Mouse (Mus musculus) kidney, adult 9 months (tissue): ENCODE measurements around the gene Omp.
A peak's percentile ranks its signal among the peaks of the same experiment; 100 is the strongest.
"Not testable (repeated sequence)": the region's sequence is repeated elsewhere in the genome, so short reads cannot be mapped to it uniquely, and the experiment has no call there.

Experiments
- DNase-seq: peaks from one replicate; pipeline ENCODE4 v3.0.0; 2022

Omp gene

DNA sequence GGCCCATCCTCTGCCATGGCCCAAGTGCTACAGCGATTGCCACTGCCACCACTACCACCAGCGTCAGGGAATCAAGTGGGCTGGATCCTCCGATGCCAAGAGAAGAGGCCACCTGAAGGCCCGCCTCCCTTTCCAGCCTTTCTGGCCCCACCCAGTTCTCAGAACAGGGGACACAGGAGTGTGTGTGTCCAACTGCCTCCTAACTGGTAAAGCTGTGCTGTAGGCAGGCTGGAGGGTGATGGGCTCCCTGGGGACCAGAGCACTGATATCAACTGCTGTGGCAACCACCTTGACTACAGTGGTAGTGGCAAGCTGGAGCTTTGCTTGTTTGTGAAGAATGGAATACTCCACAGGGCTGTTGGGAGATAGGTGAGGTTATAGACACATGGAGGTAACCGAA is at the start of gene Omp:
Gene Omp (minus strand): TSS at position 101 of the 400 bp plus-strand sequence.
- no peak for DNase-seq

DNA sequence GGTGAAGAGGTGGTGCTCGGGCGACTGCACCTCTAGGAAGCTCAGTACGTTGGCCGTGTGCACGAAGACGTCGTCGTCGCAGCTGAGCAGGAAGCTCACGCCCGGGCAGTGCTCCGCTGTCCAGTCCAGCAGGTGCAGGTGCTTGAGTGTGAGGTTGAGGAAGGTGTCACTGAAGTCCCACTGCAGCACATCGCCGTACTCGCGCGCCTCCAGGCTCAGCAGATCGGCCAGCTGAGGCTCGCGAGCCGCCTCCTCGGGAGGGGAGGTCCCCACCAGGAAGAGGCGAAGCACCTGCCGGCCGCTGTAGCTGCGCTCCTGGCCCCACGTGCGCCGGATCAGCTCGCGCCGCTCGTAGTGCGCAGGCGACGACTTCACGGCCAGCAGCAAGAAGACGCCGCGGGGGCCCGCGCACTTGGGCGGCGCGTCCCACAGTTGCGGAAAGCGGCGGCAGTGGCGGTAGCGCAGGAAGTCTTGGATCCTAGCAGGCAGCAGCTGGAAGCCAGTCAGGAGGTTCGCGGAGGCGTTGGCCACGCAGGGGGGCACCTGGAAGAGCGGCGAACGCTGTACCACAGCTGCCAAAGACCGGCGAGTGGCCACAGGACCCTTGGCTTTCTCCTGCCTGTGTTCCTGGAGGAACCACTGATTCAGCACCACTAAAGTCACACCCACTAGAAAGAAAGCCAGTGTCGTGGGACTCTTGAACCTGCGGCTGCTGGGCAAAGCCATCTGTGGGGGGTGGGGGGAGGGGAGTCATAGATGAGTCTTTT is 48.9 kb upstream of the Omp start:
- DNase-seq: no peak

DNA sequence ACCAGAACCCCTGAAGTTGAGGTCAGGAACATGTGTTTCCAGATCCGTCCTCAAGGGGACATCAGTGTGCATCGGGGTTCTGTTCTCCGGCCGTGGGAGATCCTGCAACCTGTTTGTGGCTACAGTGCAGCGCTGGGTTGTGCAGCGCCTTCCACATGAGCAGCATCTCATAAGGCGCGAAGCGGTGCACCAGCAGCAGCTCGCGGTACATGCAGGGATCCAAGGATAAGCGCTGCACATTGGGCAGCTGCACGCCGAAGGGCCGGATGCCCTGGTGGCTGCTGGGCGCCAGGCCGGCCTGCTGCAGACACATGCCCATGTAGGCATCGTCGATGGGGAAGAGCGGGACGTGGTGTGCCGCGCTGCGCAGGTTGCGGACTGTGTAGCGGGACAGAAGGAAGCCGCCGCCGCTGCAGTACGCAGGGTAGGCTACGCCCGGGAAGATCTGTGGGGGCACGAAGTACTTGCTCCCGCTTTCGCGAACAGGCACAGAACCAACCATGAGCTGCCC is 48.3 kb upstream of the Omp start:
- DNase-seq: no peak

DNA sequence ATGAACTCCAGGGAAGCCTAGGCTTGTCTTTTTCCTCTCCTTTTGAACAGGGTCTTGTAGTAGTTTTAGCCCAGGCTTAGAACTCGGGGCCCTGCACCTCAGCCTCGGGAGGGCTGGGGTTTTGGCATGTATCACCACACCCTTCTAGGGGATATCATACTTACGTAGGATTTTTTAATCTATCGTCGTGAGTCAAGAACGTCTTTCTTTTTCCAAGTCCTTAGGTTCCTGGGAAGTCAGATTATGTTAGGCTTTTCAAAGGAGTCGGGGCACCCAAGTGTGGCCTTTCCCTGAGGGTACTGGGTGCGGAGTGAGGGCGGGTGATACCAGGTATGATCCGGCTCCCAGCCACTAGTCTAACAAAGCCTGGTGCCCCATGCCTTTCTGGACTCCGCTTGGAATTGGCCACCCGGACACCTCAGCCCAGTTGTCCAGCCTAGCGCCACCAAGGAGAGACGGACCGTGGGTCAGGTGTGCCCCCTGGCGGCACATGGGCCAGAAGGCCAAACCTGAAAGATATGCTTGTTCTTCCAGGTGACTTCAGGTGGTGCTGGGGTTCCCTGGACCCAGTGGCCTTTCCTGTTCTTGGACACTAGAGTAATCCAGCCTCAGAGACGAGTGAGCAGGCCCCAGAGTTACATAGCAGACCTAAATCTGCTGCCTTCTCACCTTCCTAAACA is 46.4 kb upstream of the Omp start:
- peak; percentile 55 for DNase-seq

DNA sequence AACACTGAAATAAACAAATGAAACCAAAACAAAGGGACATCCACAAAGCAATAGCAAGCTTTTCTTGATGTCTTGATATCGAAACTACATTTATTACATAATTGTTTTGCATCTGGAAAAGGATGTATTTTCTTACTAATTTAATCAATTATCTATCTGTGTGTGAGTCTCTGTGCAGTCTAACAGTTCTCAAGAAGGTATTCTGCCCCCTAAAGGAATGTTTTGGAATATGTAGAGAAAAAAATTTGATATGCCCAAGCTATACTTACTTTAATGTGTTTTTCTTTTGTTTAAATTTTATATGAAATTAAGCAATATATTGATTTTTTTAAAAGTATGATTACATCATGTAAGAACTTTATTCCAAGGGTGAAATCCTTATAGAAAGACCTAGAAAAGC is 45.3 kb upstream of the Omp start:
- DNase-seq: no peak

DNA sequence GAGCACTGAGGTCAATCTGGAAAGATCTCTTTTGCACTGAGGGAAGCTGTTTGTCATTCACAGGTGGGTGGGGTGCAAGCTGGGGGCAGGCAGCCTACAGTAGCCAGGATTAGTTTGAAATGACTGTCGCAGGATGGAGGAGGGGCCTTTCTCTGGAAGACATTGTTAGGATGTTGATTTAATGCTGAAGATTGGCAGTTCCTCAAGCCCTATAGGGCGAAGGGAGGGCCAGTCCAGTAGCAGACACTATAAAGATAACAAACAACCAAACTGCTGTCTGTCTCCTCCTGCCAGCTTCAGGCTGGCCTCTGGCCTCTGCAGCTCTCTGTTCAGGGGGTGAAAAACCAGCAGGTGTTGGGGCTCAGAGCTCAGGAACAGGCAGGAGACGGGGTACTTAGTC is 44.4 kb upstream of the Omp start:
- DNase-seq: no peak

DNA sequence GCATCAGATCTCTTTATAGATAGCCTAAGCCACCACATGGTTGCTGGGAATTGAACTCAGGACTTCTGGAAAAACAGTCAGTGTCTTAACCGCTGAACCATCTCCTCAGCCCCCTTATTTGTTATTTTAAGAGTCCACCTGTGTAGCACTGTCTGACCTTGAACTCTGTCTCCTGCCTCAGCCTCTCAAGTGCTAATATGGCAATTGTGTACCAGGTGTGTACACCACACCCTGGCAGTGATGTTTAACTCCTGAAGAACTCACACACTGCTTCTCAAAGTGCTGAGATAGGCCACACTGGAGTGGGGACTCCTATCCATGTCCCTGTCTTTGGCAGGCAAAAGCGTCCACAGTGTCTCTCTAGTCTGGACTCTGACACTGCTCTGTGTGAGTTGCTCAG is 43.4 kb upstream of the Omp start:
- no peak for DNase-seq

DNA sequence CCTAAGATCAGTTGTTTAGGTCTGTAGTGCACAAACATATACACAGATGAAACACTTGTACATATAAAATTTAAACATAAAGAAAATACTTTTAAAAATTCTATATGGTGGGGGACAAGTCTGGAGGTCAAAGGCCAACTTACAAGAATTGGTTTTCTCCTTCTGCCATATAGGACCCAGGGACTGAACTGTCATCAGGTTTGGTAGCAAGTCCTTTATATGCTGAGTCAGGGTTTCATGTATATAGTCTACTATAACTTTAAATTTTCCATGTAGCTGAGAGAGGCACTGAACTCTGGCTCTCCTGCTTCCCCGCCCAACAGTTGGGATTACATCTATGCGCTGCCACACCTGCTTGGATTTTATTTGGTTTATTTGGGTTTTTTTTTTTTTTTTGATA is 42.9 kb upstream of the Omp start:
- no peak for DNase-seq

DNA sequence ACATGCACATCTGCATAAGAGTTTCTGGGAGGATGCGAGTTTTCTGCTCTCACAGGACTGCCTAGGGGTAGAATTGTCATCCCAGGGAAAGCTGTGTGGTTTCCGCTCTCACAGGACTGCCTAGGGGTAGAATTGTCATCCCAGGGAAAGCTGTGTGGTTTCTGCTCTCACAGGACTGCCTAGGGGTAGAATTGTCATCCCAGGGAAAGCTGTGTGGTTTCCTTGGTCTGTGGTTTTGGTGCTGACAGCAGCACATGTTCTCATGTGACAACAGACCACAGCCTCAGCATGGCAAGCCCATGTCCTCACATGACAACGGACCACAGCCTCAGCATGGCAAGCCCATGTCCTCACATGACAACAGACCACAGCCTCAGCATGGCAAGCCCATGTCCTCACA is 42.0 kb upstream of the Omp start:
- DNase-seq: not testable (repeated sequence)

DNA sequence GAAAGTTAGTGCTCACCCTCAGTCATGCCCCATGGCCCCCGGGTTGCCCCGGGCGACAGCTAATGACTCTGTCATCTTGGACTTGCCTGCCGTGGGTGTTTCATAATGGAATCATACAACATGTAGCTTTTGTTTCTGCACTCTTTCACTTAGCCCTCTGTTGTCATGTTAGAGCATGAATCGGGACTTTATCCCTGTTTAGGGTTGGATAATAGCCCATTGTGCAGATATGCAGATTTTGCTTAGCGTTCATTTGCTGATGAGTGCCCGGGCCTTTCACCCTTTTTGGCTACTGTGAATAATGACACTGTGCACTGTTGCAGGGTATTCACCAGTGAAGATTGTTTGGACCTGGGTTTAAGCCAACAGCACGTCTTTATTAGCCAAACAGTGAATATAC is 41.3 kb upstream of the Omp start:
- no peak for DNase-seq

DNA sequence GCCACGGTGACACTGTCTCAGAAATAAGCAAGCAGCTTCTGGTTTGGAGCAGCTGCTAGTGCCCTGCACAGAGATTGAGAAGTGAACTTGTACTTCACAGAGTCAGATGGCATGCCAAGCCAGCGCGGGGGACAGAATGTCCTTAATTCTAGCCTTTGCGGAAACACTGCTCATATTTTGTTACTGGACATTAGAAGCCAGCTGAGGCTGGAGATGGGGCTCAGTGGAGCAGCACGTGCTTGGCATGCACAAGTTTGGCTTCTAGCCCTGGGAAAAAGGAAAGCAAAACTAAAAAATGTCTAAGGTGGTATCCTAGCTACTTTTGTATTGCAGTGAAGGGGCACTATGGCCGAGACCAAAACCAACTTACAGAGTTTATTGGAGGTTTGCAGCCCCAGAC is 40.0 kb upstream of the Omp start:
- peak; percentile 62 for DNase-seq

DNA sequence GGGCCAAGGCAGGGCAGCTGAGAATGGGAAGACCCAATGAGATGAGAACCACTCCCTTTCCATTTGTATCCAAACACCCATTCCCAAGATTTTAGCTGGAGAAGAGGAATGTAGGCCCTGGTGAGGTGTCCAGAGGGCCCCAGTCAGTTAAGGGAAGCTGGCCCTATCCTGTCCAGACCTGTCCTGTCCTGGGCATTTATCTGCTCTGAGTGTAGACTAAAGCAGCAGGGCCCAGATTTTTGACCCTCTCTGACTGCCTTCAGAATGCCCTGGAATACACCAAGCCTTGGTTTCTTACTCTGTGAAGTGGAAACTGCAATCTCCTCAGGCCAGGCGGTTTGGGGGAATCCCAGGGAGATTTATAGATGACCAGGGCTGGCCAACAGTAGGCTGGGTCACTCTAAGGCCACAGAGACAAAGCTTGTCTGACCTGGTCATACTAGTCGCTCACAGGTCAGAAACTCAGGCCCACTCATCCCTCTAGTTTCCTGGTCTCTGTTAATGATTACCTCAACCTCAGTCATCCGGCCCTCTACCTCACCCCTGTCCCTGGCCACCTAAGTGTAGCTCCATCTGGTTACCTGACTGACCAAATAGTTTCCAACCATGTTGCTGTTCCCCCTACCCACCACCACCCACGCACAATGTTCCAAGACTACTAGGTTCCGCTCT is 33.4 kb upstream of the Omp start:
- peak; percentile 76 for DNase-seq

DNA sequence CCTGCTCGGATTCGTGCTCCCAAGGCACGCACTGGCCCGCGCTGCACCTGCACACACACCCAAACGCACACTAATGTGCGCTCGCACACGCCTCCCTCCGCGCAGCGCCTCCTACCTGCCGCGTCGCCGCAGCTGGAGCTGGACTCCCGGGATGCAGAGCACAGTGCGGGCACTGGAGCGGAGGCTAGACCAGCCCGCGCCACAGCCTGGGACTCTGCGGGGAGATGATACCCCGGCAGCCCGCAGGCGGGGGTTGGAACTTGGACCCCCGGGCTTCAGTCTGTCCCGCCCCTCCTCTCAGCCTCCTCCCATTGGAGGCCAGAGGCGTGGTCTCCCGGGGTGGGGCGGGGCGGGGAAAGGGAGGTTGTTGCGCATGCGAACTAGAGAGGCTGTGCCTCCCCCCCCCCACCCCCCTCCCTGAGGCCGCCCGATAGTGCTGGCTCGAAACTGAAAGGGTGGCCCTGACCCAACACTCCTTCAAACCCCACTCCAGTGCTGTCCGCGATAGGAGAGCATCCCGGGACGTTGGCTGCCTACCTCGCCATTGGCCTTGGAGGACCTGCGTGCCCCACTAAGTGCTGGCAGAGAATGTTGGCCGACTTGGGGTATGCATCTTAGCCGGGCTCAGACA is 32.7 kb upstream of the Omp start, which contains the start of gene Capn5:
Gene Capn5 (minus strand): TSS at position 346 of the 631 bp plus-strand sequence.
- DNase-seq: peak; percentile 68

DNA sequence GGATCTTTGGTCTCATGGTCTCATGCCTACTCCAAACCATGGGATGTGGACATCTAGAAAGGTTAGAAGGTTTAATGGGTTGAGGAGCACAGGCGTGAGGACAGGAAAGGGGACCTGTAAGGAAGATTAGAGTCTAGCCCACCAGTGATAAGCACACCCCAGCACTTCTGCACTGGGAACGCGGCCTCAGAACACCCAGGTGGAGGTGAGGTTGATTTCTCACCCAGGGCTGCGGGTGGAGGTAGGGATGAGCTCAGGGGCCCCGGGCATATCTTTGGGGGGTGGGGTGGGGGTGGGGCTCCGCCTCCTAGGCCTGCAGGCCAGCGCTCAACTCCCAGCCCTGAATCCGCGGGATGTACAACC is 32.2 kb upstream of the Omp start:
- no peak for DNase-seq

DNA sequence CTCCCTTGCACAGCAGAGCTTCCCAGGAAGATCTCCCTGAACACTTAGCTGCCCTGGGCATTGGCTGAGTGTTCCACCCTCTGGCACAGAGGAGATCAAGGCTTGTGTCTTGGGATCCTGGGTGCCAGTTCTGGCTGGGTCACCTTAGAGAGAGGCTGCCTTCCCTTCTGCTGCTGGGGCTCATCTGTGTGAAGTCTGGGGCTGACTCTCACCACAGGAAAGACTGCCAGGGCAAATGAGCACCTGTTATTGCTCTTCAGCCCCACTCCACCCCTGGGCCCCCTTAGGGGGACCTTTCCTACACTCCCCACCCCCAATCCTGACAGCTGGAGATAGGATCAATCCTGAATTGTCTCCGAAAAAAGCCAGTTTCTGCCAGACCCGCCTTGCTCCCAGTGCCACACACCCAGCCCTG is 31.8 kb upstream of the Omp start:
- no peak for DNase-seq

DNA sequence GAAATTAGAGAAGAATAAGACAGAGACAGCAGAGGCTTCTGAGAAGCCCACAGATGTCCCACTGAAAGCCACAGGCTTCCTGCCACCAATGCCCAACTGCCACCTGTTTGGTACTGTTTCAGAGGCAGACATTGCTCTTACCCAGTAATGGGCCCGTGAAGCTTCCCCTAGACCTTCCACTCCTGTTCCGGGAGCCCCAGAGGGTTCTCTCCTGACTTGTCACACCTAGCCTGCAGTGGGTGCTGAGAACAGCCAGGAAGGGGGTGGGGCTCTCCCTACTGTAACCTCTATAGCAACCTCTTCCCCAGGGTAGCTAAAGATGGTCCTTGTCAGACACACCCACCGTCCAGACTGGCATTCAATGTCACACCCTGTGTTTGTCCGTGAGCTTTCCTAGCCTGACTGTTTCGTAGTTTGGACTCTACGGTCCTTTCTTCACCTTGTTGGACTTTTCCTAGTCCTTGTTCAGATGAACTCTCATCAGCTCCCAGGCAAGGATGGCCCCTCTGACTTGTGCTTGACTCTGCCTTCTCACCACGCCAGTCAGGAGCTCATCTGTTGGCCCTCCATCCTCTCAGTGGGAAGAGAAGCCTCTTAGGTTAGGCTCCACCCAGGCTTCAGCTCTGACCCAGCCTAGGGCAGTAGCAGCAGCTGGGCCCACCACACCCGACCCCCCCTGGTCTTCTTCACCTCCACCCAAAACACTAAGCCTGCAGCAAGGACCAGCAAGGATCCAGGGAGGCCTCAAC is 31.2 kb upstream of the Omp start:
- no peak for DNase-seq

DNA sequence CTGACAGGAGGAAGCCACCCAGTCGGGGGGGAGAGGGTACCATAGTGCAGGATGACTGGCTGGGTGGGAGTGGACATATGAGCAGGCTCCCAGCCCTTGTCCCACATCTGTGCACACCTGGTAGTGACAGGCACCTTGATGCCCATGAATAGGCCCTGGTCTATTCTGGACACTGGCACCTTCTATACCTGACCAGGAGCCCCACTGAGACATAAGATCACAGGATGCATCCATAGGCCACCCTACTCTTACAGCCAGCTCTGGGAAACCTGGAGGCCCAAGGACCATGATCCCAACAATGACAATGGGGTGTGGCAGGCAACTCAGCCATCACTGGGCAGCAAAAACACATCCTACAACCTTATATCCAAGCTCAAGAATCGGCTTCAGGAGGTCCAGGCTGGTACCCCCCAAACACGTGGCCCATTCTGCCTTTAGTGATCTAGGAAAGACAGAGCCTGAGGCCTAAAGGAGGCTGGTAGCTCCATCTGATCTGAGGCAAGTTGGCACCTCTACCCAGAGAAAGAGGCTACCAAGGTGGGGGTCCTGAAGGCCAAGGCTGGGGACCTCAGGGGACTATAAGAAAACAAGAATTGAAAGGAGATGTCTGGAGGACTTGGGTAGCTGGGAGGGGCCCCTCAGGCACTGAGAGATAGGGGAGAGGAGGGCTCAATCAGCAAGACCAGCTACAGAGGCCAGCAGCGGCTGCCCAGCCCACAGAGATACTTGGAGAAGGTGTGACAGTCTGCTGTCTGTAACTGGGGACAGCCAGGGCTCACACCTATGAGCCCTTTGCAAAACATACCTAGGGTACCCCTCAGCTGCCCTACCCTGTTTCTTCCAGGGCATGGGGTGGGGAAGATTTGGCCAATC is 29.8 kb upstream of the Omp start:
- DNase-seq: no peak

DNA sequence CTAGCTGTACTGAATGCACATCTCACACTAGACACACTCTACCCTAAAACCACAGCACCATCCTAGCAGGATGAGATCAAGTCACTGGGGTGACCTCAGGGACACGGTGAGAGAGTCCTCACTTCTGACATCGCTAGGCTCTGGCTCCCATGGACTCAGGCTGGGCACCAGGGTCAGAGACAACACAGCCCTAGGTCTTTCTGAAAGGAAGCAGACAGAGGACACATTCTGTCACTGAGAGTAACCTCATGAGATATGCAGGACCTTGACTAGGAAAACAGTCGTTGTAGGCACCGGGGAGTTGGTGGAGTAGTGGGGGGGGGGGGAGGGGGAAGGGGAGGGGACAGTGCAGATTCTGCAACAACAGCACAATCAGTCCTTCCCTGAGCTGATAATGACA is 28.1 kb upstream of the Omp start:
- DNase-seq: no peak

DNA sequence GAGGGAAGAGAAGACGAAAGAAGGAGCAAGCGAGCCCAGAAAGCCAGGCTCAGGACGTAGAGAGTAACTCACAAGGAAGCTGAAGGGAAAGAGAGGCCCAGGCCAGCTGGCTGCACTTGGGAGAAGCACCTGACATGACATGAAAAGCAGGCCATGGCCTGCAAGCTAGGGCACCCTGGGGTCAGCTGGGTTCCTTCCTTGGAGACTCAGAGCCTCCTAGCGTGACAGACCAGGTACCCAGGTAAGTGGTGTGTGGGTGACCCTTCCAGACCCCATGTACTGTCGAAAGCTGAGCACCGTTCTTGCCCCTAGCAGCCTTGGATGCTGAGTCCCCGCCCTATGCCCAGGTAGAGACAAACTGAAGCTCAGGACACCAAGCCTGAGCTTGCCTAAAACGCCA is 27.4 kb upstream of the Omp start:
- no peak for DNase-seq

DNA sequence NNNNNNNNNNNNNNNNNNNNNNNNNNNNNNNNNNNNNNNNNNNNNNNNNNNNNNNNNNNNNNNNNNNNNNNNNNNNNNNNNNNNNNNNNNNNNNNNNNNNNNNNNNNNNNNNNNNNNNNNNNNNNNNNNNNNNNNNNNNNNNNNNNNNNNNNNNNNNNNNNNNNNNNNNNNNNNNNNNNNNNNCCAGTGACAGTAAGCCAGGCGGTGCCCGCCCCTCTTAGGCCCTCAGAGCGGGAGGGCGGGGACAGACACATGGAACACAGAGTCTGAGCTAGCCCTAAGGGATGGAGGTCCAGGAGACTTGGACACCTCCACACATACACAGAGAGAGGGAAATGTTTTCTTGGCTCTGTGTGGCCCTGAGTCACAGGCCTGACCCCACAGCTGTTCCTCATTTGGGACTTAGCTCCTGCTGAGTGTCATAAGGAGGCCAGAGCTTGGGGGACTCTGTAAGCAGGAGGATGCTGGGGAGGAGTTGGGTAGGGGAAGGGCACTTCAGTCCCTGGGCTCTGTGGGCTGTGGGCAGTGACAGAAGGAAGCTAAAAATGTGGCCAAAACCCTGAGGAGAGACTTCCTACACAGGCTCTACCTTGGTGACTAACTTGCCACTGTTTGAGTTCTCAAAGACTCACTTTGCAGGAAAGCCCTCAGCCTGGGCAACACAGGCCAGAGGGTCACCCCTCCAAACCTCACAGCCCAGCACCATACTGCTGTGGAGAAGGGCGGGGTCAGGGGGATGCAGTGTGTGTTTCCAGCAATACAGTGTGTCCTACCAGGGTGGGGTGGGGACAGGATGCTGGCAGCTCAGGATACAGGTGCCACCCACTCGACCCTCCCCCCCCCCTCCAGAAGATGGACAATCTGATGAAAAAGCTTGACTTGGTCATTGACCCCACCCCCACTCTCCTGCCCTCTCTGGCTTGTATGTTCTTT is 26.1 kb upstream of the Omp start:
- DNase-seq: no peak
